Mouse (Mus musculus) heart, embryonic 16.5 days (tissue): ENCODE data around the gene Sgms2. TPM values are rescaled to one million over a fixed set of nuclear protein-coding genes. Genes with fewer than 3 reads are reported as not detected.

ENCODE experiments used
- ATAC-seq: fragments of 200-750 bp; cut with Nextera tagmentation; replicated peaks from 2 replicates; pipeline ENCODE4 v1.8.0; 2017; ENCODE audit warnings: moderate number of reproducible peaks; ENCODE audit not compliant: insufficient read depth, low FRiP score; ENCODE audit errors: extremely low read depth
- H3K27ac ChIP-seq: fragments of 300-500 bp; sonication (generic); 2 replicates; pipeline ENCODE4 v1.5.1; 2014; ENCODE audit warnings: mild to moderate bottlenecking, low read length, control low read depth, moderate library complexity
- H3K27me3 ChIP-seq: fragments of 300-500 bp; sonication (generic); 2 replicates; pipeline ENCODE4 v1.6.1; 2014; ENCODE audit warnings: low read length, mixed read lengths; ENCODE audit not compliant: control insufficient read depth, insufficient read depth
- H3K36me3 ChIP-seq: fragments of 300-500 bp; sonication (generic); 2 replicates; pipeline ENCODE4 v1.6.1; 2014; ENCODE audit not compliant: control insufficient read depth, insufficient read depth
- H3K4me1 ChIP-seq: fragments of 300-500 bp; sonication (generic); 2 replicates; pipeline ENCODE4 v1.6.1; 2014; ENCODE audit warnings: low read length, mixed read lengths; ENCODE audit not compliant: control insufficient read depth, insufficient read depth
- H3K4me2 ChIP-seq: fragments of 300-500 bp; sonication (generic); 2 replicates; pipeline ENCODE4 v1.6.1; 2014; ENCODE audit warnings: low read depth, mild to moderate bottlenecking, control low read depth, low read length
- H3K4me3 ChIP-seq: fragments of 300-500 bp; sonication (generic); 2 replicates; pipeline ENCODE4 v1.5.1; 2014; ENCODE audit warnings: mild to moderate bottlenecking, control low read depth, low read length
- H3K9ac ChIP-seq: fragments of 300-500 bp; sonication (generic); 2 replicates; pipeline ENCODE4 v1.6.1; 2014; ENCODE audit warnings: low read length, control low read depth
- H3K9me3 ChIP-seq: fragments of 300-500 bp; sonication (generic); replicated peaks from 2 replicates; pipeline ENCODE4 v1.6.1; 2016; ENCODE audit warnings: low read length; ENCODE audit not compliant: control insufficient read depth
- WGBS: fragments of 180-500 bp; shearing (Covaris S2); extraction: QIAGEN DNeasy Blood & Tissue Kit; methylation state at CpG from one replicate; pipeline ENCODE4 v1.1.7; 2014; 5-methylcytosine and 5-hydroxymethylcytosine counted together
- polyA plus RNA-seq: library from polyadenylated mRNA; unstranded; fragments of >200 nt; fragmentation: Nextera tagmentation; extraction: Ambion mirVana; gene quantifications from 2 replicates; pipeline ENCODE4 v1.2.1, GENCODE M21; 2015

Sgms2 gene
- 0.97 and 1.3 TPM in 2 replicates for polyA plus RNA-seq

- H3K27me3 ChIP-seq: peaks cover 30% of the 10 kb centered on the region
- WGBS: 93% methylated on average over 2 of the region's 2 CpGs
- peak within 1 kb of the TSS; percentile 84 for H3K4me2 ChIP-seq
- ATAC-seq: no peak
- no peaks in the 10 kb centered on the region for H3K9me3 ChIP-seq
- no peaks in the 10 kb centered on the region; the same call in 1 of the 2 replicates for H3K4me1 ChIP-seq
- H3K36me3 ChIP-seq: no peaks in the 10 kb centered on the region
- H3K9ac ChIP-seq: peak within 1 kb of the TSS; percentile 78
- H3K4me3 ChIP-seq: peak within 1 kb of the TSS; percentile 80
- H3K27ac ChIP-seq: no peak within 1 kb of the TSS
These were observed at the start of gene Sgms2 for GRCm38 (mm10) chr3:131491361-131491925. Gene Sgms2 (minus strand): TSS chr3:131491411.

DNA sequence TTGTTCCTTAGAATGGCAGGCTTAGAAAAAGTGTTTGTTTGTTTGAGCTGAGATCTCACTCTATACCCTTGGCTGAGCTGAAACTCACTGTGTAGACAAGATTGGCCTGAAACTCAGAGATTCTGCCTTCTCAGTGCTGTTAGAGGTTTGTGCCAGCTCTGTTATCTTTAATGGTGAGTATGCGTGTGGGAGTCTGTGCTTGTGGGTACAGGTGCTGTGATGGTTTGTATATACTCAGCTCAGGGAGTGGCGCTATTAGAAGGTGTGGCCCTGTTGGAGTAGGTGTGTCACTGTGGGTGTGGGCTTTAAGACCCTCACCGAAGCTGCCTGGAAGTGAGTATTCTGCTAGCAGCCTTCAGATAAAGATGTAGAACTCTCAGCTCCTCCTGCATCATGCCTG lies 34.0 kb upstream of the Sgms2 start:
- no peak overlapping the region for H3K4me3 ChIP-seq
- no peaks in the 10 kb centered on the region for H3K36me3 ChIP-seq
- H3K4me2 ChIP-seq: no peak overlapping the region
- no peaks in the 10 kb centered on the region for H3K27me3 ChIP-seq
- 68% methylated on average over 3 of the region's 3 CpGs for WGBS
- 0 out of 2 replicates have a peak, but pooled peaks cover 2% of the 10 kb centered on the region for H3K4me1 ChIP-seq
- no peak for ATAC-seq
- H3K9me3 ChIP-seq: no peaks in the 10 kb centered on the region
- no peak overlapping the region for H3K9ac ChIP-seq
- H3K27ac ChIP-seq: no peak overlapping the region

DNA sequence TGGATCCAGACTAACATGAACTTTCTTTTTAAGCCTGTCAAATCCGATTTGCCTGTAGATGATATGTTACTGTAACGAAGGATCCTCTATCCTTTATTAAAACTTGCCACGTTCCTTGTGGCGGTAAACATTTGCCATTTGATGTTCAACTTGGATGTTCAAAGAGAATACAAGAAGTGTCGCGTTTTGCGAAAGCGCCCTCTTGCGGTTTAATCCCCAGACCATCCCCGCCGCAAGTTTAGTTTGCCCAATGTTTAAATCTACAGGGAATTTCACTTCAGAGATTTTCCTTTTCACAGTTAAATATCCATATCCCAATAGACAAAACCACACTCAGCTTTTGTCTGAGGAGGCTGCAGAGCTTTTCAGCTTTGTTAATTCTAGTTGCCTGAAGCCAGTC lies 33.6 kb upstream of the Sgms2 start:
- no peak overlapping the region for H3K27ac ChIP-seq
- no peak overlapping the region for H3K4me2 ChIP-seq
- 16% methylated on average over 11 of the region's 11 CpGs for WGBS
- ATAC-seq: no peak
- no peaks in the 10 kb centered on the region for H3K36me3 ChIP-seq
- H3K4me3 ChIP-seq: no peak overlapping the region
- H3K27me3 ChIP-seq: no peaks in the 10 kb centered on the region
- no peaks in the 10 kb centered on the region for H3K9me3 ChIP-seq
- no peak overlapping the region for H3K9ac ChIP-seq
- 0 out of 2 replicates have a peak, but pooled peaks cover 2% of the 10 kb centered on the region for H3K4me1 ChIP-seq

DNA sequence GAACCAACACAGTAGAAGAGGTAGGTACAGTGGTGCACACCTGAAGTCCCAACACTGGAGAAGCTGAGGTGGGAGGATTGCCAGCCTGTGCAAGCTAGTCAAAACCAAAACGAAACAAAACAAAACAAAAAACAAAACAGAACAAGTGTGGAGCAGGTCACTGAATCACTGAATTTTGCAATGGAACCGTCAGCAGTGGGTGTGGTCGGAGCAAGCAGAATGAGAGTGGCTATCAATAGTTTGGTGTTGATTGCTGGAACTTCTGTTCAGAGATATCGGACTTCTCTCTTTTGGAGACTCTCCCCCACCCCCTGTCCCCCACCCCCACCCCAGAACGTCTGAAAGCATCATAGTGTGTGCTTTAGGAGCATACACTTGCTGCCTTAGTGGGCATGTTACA lies 33.0 kb upstream of the Sgms2 start:
- 64% methylated on average over 5 of the region's 5 CpGs for WGBS
- Histone ChIP-seq H3K9ac (no peak overlapping the region), H3K27me3 (no peaks in the 10 kb centered on the region), H3K27ac (no peak overlapping the region), H3K4me2 (no peak overlapping the region), H3K36me3 (no peaks in the 10 kb centered on the region), H3K4me1 (0 out of 2 replicates have a peak, but pooled peaks cover 2% of the 10 kb centered on the region), H3K4me3 (no peak overlapping the region), H3K9me3 (no peaks in the 10 kb centered on the region)
- ATAC-seq: no peak

DNA sequence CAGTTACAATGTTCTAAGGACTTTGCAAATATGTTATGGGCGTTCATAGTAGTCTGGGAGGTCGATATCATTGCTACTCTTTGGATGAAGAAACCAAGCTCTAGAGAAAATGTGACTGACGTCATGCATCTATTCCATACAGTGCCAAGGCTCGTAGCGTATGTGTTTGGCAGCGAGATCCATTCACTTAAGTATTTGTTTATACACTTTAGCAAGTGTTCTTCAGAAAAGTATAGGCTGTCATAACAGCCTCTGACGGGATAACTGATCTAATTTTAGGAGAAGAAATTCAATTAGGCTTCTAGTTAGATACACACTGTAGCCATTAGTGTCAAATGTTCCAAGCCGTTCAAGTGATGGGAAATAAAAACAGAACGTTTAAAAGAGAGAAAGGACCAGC lies 32.5 kb upstream of the Sgms2 start:
- ATAC-seq: no peak
- no peak overlapping the region for H3K4me3 ChIP-seq
- WGBS: 71% methylated on average over 9 of the region's 9 CpGs

DNA sequence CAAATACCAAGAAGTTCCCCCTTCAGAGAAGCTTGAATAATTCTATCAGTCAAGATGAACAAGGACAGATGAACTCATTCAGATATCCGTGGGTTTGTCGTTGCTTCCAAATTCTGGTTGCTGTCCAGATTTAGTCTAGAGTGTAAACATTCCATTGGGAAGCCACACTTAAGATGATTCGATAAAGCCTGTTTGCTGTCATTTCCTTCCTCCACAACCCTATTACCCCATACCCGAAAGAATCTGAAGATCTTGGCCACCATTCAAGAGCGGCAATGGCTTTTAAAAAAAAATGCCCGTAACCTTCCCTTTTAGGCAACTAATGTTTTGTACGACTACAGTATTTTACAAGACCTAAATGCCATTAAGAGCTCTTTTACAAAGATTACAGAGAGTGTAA lies 31.0 kb upstream of the Sgms2 start:
- no peaks in the 10 kb centered on the region for H3K36me3 ChIP-seq
- H3K9ac ChIP-seq: no peak overlapping the region
- no peak; the same call in 1 of the 2 replicates for ATAC-seq
- 46% methylated on average over 7 of the region's 7 CpGs for WGBS
- no peaks in the 10 kb centered on the region for H3K27me3 ChIP-seq
- H3K27ac ChIP-seq: no peak overlapping the region
- no peak overlapping the region for H3K4me3 ChIP-seq
- H3K9me3 ChIP-seq: no peaks in the 10 kb centered on the region
- 0 out of 2 replicates have a peak, but pooled peaks cover 2% of the 10 kb centered on the region for H3K4me1 ChIP-seq
- no peak overlapping the region for H3K4me2 ChIP-seq

More for the DNA sequence above, 32.5 kb upstream of the Sgms2 start:
- Histone ChIP-seq H3K36me3 (no peaks in the 10 kb centered on the region), H3K4me2 (no peak overlapping the region), H3K27me3 (no peaks in the 10 kb centered on the region), H3K9me3 (no peaks in the 10 kb centered on the region), H3K4me1 (0 out of 2 replicates have a peak, but pooled peaks cover 2% of the 10 kb centered on the region), H3K9ac (no peak overlapping the region), H3K27ac (no peak overlapping the region)

GRCm38 (mm10) chr3:131521206-131521605 lies 30.0 kb upstream of the Sgms2 start:
- no peaks in the 10 kb centered on the region for H3K9me3 ChIP-seq
- H3K4me1 ChIP-seq: 0 out of 2 replicates have a peak, but pooled peaks cover 2% of the 10 kb centered on the region
- no peak overlapping the region for H3K4me3 ChIP-seq
- no peaks in the 10 kb centered on the region for H3K27me3 ChIP-seq
- H3K9ac ChIP-seq: no peak overlapping the region
- no peak for ATAC-seq
- WGBS: 69% methylated on average over 4 of the region's 4 CpGs
- H3K36me3 ChIP-seq: no peaks in the 10 kb centered on the region
- H3K27ac ChIP-seq: no peak overlapping the region
- H3K4me2 ChIP-seq: no peak overlapping the region

DNA sequence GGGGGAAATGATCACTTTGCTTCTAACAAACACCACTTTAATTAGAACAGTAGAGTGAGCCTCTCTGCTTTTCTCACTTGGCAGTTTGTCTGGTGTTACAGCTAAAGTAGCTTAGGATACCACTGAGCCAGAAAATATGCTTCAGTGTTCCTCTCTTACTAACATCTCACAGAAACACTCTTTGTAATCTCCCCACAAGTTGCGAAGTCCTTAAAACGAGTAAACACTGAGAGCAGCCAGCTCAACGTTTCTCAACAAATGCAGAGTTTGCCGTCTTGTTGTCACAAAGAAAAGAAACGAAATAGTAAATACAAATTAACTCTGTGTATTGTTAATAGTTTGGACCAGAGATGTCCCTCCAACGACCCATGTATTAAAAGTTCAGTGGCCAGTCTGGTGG lies 26.5 kb upstream of the Sgms2 start:
- no peaks in the 10 kb centered on the region for H3K36me3 ChIP-seq
- 0 out of 2 replicates have a peak, but pooled peaks cover 2% of the 10 kb centered on the region for H3K4me1 ChIP-seq
- no peak overlapping the region for H3K4me2 ChIP-seq
- no peak overlapping the region for H3K9ac ChIP-seq
- H3K27ac ChIP-seq: no peak overlapping the region
- no peaks in the 10 kb centered on the region for H3K27me3 ChIP-seq
- H3K9me3 ChIP-seq: no peaks in the 10 kb centered on the region
- H3K4me3 ChIP-seq: no peak overlapping the region
- WGBS: 77% methylated on average over 6 of the region's 6 CpGs
- no peak for ATAC-seq

GRCm38 (mm10) chr3:131516332-131516999 lies 25.3 kb upstream of the Sgms2 start:
- Histone ChIP-seq H3K4me1 (no peaks in the 10 kb centered on the region), H3K9ac (no peak overlapping the region), H3K4me3 (no peak overlapping the region), H3K36me3 (no peaks in the 10 kb centered on the region), H3K4me2 (no peak overlapping the region), H3K27ac (no peak overlapping the region), H3K27me3 (no peaks in the 10 kb centered on the region), H3K9me3 (no peaks in the 10 kb centered on the region)
- ATAC-seq: no peak
- 72% methylated on average over 7 of the region's 7 CpGs for WGBS
